Mouse (Mus musculus) brain, embryonic 14.5 days (tissue): Measurements from ENCODE around the gene Dcst1. TPM values are rescaled to one million over a fixed set of nuclear protein-coding genes. Genes with fewer than 3 reads are reported as not detected.

Source experiments
- DNase-seq: peaks from one replicate; pipeline ENCODE4 v3.0.0-alpha.2; 2011; ENCODE audit warnings: low read depth
- CTCF ChIP-seq: fragments of 200-500 bp; IDR thresholded peaks from 2 replicates; pipeline ENCODE4 v1.5.1; 2012; ENCODE audit warnings: inconsistent platforms, mild to moderate bottlenecking, moderate library complexity, borderline replicate concordance; ENCODE audit not compliant: insufficient read depth, insufficient read length; ENCODE audit errors: extremely low read depth
- POLR2A ChIP-seq: fragments of 200-500 bp; IDR thresholded peaks from 2 replicates; pipeline ENCODE4 v1.6.1; 2012; ENCODE audit warnings: mild to moderate bottlenecking, inconsistent platforms, borderline replicate concordance; ENCODE audit not compliant: poor library complexity, insufficient read depth, insufficient read length, severe bottlenecking; ENCODE audit errors: extremely low read depth
- polyA plus RNA-seq: library from polyadenylated mRNA; depleted of rRNA; stranded (reverse); fragments of >200 nt; gene quantifications from 2 replicates; pipeline ENCODE4 v1.2.3, GENCODE M21; 2012; rRNA removed

Gene Dcst1
- 0.04 TPM in 1 of 2 replicates, not detected in the other for polyA plus RNA-seq

DNA sequence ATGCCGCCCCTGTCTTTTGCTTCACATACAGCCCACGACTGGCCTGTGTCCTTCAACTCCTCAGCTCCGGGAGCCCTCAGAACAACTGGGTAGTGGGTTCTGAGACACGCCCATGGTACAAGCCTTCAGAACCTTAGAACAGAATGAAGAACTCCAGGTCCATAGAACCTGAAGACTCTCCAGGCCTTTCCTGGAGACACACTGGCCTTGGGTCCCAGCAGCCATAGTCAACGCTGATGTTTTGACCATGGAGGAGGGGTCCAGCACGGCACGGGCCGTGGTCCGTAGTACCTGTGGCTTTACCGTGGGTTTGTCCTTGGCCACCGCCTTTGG, at the start of gene Dcst1:
Gene Dcst1, minus strand, starts transcription at position 101 of the 333 bp plus-strand sequence.
- no peak for DNase-seq
- TF ChIP-seq CTCF (no peak), POLR2A (no peak)

DNA sequence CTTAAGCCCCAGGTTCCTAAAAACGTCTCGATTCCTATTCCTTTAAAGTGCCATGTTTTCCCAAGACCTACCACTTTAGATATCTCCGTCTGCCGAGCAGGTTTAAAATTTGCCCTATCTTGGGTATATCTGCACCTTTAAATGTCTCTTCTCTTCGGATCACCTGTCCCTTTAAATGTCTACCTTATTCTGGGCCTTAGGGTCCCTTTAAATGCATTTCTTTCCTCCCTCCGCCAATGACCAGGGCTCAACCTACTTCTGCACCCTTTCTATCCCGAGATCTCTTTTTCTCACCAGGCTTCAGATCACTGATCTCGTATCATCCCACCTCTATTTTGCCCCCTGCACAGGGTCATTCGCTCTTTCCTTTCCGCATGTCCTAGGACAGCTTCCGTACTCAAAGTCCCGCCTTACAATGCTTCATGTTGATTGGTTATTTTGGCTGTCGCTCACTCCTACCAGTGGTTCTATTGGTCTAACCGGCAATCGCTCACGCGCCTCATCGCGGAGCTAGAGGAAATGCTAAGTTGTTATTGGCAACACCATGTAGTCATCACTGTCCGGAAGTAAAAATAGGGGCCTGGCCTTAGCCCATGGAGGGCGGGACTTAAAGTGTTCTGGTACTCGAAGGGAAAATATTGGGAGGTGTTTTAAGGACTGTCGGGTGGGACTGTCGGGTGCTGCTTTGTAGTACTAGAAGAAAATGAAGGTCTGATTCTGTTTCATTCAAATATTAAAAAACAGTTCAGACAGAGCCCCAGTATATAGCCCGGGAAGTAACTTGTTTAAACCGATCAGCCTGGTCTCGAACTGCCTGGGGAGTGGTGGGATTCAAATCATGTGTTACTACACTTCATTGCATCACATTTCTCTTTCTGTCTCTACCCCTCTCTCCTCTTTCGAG, 46.7 kb upstream of the Dcst1 start, which contains the start of gene Flad1:
Gene Flad1, minus strand, starts transcription at position 381 of the 904 bp plus-strand sequence.
- TF ChIP-seq POLR2A (no peak), CTCF (no peak)
- peak; percentile 100 for DNase-seq

DNA sequence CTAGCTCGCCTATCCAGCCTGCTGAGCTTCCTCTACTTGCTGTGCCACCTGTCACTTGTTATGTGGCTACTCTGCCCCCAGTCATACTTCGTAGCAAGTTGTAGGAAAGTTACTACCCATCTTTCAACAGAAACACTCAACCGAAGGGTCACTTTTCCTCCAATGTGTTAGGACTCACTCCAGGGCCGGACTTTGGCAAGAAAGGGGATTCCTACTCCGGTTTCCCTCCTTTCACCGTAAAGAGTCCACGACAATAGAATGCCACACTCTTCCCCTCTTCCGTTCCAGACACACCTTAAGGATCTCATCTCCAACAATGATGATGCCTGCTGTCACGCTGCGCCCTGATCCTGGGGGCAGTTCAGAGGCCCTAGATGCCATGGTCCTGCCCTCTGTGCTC, 45.8 kb upstream of the Dcst1 start:
- TF ChIP-seq CTCF (no peak), POLR2A (no peak)
- DNase-seq: no peak

DNA sequence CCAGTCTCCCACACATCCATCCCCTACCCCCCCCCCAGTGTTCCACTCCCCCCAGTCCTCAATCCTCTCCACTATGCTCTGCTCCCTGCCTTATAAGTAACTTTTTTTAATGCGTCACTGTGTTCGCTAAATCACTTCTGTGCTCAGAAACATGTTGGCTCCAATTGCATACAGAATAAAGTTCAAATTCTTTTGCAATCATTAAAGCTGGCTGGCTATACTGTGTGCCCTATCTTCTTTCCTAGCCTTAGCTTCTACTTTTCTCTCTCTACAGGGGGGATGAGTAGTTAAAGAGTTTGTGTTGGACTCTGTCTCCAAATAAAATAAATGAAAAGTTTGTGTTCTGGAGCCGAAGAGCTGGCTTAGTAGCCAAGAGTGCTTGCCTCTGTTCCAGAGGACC, 44.6 kb upstream of the Dcst1 start:
- no peak for TF ChIP-seq POLR2A
- DNase-seq: no peak

DNA sequence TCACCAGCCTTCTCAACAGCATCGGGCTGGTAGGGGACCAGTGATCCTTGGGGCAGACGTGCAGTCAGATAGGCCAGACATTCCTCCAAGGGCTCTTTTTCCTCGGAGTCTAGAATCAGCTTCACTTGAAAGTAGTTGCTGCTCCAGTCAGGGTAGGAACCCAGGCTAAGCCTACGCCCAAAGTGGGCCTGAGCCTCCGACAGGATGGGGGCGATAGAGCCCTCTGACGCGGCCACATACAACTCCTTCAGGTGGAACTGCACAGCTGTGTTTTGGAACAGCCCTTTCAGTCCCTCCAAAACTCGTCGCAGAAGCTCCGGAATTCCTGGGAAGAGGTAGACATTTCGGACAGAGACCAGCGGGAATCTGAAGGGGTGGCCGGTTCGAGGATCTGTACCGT, 43.4 kb upstream of the Dcst1 start:
- DNase-seq: no peak
- no peak for TF ChIP-seq POLR2A
- no peak for TF ChIP-seq CTCF

DNA sequence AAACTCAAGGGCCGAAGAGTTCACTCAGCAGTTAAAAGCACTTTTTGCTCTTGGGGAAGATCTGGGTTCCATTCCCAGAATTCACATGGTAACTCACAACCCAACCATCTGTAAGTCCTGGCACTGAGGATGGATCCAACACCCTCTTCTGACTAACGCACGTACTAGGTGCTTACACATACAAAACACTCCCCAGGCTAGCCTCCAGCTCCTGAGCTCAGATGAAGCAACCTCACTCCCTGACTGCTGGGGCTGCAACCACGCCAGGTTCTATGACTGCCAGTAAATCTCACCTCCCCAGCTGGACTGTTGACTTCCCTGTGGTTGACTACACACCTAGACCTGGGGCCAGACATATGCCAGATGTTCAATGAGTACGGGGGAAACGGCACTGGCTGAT, 41.8 kb upstream of the Dcst1 start:
- DNase-seq: no peak
- TF ChIP-seq POLR2A (no peak), CTCF (no peak)

DNA sequence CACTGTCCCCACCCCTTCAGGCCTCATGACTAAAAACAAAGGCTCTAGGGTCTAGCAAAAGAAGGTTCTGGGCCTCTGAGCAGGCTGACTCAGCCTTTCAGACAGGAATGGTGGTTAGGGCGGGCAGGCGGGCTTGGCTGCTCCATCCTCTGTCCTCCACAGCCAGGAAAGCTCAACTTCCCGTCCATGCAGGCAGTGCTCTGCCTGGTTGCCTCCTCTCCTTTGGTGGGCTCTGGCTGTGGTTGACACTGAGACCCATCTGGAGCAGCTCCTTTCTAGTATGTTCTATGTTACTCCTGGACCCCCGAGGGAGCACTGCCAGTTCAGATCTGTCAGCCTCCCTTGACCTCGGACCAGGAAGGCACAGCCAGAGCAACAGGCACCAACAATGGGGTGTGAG, 37.6 kb upstream of the Dcst1 start, which contains the start of gene Lenep:
Gene Lenep, minus strand, starts transcription at position 101 of the 400 bp plus-strand sequence.
- TF ChIP-seq CTCF (no peak), POLR2A (no peak)
- DNase-seq: no peak

DNA sequence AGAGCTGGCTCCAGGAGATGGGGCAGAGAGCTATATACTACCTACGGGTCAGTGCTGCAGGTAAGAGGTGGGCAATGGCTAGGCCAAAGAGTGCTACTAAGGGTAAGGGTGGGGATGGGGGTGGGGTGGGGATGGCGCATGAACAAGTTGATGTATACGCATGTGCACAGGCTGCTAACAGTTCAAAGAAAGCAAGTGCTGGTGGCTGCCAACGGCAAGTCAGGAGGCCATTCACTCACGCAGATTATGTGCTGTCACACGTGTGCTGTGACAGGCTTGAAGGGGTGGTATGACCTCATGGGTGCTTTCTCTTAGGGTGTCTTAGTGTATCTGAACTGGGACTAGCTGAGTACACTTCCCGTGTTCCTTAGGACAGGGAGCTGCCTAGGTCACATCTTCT, 36.3 kb upstream of the Dcst1 start:
- TF ChIP-seq CTCF (no peak), POLR2A (no peak)
- no peak for DNase-seq

DNA sequence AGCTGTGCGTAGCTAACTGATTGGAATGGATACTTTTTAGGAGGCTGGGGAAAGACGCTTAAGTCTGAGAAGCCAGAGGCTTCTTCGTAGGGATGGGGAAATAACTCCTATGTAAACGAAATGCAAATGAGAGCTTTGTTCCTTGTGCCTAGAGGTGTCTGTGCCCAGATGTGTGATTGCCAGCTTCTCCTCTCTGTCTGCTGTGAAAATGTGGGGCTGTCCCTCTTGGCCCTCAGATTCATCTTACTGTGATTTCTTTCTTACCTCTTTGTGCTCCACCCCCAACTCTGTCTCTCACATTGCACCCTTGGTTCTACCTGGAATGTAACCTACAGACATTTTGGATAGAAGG, 31.6 kb upstream of the Dcst1 start:
- TF ChIP-seq POLR2A (no peak), CTCF (no peak)
- DNase-seq: no peak

DNA sequence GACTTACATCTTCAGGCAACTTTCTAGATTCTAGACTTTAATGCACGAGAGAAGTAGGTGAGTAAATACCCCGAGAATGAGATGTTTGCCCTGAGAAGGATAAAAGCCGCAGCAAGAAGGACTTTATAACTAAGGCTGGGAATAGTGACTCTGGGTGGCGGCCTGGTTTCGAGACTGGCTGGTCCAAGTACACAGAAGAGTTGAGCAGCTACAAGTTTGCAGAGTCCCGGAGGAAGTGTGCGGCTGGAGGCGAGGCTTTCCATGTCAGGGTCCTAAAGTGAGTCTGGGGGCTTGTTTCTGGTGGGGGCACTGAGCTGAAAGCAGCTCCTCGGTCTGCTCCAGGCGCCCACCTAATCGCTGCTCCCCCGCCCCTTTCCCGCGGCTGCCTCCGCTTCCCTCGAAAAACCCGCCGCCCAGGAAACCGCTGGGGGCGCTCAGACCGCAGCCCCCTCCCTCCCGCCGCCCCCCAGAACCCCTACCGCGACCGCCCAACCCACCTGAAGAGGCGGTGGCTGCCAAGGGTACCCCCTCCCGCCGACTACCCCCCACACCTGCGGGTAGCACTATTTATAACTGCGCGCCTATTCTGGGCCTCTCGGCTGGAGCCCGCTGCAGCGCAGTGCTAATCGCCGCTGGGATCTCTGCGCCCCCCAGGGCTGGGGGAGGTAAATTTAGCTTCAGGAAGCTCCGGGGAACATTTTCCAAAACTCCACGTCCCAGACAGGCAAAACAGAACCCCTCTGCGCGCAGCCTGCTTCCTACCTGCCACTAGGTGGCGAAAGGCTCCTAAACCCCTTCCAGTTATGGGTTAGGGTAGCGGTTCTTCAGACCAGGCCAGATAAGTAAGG, 31.0 kb upstream of the Dcst1 start:
- peak; percentile 93 for TF ChIP-seq CTCF
- TF ChIP-seq POLR2A: no peak
- DNase-seq: peak; percentile 83

DNA sequence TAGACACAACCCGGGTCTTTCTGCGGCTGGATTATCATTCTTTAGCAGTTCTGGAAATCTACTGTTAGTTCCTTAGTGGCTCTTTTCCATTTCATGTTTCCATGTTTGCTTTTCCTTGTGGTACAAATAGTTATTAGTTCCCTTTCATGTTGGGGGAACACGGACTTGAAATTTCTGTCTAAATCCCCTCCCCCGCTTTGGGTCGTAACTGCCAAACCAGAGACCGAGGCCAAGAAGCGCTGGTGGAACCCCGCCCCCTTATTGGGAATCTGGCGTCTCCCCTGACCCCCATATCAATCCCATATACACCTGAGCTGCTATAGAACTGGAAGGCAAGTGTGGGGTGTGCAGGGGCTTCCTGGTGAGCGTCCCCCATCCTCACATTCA, 30.4 kb upstream of the Dcst1 start:
- TF ChIP-seq CTCF (no peak), POLR2A (no peak)

More for the DNA sequence above, 30.4 kb upstream of the Dcst1 start:
- no peak for DNase-seq
